Mouse (Mus musculus) thymus, postnatal 0 days (tissue): ENCODE data around the gene Ppp3ca. TPM values are rescaled to one million over a fixed set of nuclear protein-coding genes. Genes with fewer than 3 reads are reported as not detected.

ENCODE experiments used
- DNase-seq: peaks from one replicate; pipeline ENCODE4 v3.0.0-alpha.2; 2015; ENCODE audit warnings: low spot score
- polyA plus RNA-seq: library from polyadenylated mRNA; unstranded; fragments of >200 nt; fragmentation: Nextera tagmentation; extraction: Ambion mirVana; gene quantifications from 2 replicates; pipeline ENCODE4 v1.2.1, GENCODE M21; 2015

Gene Ppp3ca
- polyA plus RNA-seq, 1 experiment from 2014 or later: 25.4 TPM

DNA sequence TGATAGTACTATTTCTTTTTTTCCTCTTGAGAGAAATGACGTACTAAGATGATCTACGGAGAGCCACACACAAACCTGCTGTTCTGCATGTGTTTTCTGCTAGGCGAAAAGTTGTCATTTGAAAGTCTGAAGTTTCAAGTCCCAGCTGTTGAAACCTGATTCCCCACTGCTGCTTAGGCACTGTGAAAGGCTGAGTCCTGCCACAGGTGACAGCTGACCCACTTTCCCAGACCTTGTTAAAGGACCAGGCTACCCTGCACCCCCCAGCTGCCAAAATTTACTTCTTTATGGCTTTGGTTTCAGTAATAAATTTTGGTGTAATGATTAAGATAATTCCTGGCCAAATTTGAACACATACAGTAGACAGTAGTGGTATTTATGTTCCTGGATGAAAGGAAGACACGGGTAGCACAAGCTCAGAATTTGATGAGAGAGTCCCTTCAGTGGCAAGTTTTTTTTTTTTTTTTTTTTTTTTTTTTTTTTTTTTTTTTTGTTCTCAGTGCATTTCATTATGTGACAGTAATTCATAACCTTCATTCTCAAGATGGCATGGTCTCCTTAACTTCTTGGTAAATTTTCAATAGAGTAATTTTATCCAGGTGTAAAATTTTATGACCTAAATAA lies 52.0 kb downstream of the Ppp3ca start:
- no peak for DNase-seq

DNA sequence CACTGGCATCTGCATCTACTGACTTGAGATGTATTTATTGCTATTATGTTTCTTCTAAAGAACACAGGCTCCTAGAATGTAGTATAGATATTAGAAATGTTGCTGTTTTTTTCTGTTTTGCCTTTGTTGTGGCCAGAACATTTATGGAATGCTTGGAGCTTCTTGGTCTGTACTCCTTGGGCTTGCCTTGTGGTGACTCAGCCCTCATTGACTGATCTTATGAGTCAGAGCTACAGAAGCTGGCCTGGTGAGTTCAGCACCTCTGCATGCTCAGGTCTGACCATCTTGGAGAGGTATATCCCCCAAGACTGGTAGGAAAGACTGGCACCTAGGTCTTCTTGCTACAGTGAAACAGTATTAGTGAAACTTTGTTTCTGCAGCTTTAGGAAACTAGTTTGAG lies 52.6 kb downstream of the Ppp3ca start:
- no peak for DNase-seq

DNA sequence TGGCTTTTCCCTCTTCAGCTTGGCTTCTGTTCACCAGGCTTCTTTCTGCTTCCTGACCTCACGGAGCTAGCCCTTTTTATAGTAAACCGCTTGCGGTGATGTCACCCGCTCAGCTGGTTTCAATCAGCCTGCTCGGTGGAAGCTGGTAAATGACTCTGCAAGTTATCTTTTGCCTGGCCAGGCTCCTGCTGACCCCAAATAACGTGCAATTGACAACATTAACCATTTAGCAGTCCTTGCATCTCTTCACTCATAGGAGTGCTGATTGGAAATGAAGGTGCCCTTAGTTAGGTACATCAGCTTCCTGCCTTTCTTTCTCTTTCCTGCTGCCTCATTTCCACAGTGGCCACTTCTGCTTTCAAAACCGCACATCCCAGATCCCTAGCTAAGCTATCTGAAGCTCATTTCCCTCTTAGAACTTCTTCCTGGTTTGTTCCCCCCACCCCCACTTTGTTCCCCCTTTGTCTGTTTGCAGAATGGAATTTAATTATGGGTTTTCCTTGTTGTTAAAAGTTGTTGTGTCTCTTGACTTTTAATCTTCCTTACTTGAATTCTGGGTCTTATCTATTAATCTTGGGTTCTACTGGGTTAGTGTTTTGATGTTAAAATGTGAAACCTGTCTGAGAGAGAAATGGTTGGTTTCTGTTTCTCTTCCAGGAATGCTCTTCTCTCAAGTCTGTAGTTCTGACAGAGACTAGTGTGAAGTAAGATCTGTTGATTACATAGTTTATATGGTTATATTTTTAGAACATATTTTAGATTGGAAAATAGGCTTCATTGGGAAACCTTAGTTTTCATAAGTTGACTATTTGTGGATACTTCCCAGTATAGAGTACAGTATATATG lies 55.6 kb downstream of the Ppp3ca start:
- DNase-seq: no peak

DNA sequence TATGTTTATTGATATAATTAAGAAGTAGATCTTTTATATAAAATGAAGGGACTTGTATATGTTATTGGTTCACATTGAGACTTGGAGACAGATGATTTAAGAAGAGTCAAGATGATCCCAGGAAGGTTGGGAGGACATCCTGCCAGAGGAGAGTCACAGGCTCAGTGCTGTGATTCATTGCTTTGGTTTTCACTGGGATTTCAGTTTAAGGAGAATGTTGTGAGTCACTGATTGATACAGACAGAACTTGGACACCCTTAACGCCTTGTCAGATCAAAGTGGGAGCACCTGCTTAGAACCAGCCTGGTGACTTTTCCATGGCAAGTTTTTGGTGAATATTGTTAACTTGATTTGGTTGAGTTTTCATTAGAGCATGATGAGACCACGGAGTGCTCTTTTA lies 58.0 kb downstream of the Ppp3ca start:
- DNase-seq: no peak

DNA sequence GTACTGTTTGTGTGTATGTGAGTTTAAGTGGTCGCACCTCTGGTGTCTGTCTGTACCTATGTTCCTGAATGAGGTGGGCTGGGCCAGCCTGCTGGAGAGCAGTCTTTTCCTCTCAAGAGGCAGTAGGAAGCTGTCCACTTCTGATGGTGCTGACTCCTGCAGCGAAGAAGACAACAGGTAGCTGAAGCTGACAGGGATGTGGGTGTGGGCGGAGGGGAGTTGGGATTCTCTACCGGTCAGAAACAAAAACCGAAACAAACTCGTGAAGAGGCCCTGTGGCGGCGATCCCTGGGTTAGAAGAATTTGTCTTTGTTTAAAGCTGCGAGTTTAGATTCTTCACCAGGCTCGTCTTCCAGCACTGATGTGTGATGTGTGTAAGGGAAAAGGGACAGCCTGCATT lies 60.1 kb downstream of the Ppp3ca start:
- no peak for DNase-seq

DNA sequence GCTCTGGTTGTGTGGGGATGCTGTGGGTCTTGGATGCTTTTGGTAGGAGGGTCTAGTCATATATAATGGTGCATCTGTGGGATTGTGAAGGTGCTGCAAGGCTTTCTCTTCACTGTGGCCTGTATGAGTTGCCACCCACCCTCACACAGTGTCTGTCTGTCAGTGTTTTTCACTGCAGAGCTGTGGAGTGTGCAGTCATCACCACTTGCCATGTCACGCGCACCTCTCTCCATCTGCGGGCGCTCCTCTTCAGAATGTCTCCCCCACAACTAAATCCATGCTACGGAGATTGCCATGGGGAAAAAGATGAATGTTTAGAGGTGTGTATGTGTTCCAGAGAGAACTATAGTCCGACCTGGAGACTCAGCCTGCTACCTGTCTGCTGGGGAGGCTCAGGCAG lies 61.7 kb downstream of the Ppp3ca start:
- DNase-seq: no peak

DNA sequence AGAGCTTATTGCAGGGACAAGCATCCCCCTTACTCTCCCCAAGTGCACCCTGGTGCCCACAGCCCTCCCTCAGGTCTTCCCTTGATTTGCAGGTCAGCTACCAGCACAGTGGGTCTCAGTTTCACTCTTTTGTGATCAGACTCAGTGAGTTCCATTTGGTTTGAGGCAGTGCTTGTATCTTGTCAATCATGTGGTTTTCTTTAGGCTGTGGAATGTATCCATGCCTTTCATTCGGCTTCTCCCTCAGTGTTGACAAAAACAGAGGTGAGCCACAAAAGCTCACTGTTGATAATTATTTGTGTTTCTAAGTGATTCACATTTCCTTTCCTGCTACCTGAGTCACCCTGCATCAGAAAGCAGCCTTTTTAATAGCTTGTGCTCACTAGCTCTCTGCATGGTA lies 66.1 kb downstream of the Ppp3ca start:
- DNase-seq: no peak

DNA sequence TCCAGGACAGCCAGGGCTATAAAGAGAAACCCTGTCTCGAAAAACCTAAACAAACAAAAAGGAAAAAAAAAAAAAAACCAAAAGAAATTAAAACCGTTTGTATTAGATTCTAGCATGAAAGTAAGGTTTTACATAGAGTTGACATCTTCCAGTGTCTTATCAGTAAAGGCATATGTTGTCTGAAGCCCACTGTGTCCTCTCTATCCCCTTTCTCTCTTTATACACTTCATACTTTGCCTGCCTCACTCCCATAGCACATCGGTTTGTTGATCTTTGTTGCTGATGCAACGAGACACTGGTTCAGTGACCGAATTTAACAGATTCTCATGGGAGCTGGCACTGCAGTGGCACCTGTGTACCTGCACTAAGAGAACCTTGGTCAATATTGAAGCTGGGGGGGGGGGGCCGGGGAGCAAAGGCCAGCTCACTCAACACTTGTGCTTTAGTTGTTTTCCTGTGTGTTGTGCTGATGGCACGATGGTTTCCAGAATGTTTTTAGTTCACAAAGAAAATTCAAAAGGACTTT lies 66.9 kb downstream of the Ppp3ca start:
- no peak for DNase-seq

DNA sequence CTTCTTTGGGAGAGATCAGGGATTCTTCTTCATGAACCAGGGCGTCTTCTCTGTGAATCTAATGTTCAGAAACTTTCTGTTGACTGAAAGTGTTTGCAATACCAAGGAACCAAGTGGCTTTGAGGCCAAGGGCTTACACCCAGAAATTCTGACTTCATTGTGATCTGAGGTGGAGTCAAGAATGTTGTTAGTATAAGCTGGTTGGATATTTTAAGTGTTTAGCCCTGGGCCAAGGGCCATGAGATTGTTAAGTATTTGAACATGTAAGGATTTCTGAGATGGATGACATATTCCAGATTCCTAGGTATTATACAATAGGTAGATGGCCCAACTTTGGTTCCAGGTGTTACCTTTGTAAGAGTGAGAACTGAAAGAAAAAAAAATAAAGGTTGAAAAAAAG lies 68.5 kb downstream of the Ppp3ca start:
- DNase-seq: no peak

DNA sequence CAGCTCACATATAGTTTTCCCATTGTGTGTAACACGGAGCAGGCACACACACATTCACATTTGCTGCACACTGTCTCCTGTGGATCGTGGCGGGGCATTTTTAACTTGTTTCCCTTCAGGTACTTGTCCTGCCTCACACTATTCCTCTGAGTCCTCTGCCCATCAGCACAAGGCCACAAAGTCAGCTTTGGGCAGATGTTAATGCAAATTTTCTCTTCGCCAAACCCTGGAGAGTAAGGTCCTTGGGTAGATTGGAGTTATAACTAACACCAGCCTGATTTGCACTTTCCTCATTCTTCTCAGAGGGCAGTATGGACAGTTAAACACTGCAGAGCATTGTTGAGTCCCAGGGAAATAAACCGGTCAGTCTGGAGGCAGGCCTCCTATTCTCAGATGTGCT lies 69.0 kb downstream of the Ppp3ca start:
- no peak for DNase-seq

DNA sequence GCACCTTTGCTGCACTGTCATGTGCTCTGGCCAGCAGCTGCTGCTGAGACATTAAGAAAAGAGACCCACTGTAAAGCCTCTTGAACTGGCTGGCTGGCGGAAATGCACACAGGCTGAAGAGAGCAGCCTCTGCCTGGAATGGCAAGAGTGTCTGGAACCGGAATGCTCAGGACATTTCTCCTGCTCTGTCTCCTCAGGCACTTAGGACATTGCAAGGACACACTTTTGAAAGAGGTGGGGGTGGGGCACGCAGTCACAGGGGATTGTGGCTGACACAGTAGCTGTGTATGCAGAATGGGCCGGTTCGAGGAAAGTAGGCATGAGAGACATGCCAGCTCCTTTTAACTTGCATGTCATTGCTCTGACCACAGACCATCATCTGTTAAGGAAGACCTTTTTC lies 71.7 kb downstream of the Ppp3ca start:
- DNase-seq: no peak

DNA sequence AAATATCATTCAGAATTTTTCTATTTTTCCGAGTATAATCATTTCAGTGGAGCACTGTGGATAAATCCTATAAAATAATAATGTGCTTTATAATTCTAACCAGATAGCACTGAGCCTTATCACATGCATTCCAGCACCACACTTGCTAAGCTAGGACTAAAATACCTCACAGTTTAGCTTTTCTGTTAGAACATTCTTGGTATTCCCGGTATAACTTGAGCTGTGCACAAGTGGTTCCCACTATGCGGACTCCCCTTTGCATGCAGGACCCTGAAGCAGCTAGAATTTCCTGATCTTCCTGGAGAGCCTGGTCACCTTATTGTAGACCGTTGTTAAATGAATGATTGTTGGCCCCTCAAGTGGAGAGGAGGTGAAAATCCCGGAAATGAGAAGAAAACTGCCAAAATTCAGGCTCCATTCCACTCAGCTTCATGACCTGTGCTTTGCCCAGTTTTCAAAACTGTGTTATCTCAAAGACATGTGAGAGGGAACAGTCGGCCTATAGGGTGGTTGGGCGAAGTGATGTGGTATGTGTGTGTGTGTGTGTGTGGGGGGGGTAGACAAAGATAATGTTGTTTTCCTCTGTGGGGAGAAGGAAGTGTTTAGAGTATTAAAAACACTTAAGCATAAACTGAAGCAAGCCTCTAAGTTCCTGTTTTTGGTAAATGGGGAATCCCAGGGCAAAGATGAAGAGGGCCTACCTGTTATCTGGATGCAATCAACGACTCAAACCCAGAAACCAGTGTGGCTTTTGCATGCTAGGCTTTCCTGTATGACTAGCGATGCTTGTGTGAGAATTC lies 72.5 kb downstream of the Ppp3ca start:
- DNase-seq: no peak

DNA sequence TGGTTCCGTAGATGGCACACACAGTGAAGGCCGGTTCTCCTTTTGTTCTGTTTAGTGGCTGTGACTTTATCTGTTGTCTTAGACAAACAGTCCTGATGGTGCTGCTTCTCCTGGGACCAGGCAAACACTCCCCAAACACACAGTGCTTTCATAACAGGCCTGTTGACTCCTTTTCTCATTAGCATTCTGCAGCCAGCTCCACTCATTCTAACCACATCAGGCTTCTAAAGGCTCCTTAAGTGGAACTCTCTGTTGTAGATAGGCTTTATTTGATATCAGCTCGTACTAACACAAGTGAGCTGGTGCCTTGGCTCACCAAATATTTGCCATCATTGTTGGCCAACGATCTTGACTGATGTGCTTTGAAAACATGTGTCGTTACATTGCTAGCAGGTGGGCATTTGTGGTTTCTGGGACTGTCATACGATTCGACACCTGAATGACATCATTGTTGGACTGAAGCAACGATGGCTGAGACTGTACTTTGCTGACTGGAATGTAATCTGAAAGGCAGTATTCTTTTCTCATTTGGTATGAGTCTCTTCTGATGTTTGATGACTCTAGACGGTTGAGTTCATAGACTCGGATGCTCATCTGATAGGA lies 74.5 kb downstream of the Ppp3ca start:
- DNase-seq: no peak

DNA sequence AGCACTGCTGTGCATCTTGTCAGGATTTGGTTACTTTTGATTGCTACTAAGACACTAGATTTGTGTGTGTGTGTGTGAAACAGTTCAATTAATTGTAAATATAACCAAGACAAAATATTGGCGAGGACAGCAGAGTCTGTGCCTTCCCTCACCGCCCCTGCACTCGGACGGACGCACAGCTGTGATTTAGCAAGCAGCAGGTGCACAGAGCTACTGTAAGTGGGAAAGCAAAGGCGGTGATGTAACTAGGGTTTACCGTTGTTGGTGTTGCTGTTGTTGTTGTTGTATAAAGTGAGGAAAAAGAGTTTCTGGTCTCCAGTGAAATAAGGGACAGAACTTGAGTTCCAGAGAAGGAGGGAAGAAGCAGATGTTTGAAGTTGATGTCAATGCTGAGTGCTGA lies 75.5 kb downstream of the Ppp3ca start:
- no peak for DNase-seq

DNA sequence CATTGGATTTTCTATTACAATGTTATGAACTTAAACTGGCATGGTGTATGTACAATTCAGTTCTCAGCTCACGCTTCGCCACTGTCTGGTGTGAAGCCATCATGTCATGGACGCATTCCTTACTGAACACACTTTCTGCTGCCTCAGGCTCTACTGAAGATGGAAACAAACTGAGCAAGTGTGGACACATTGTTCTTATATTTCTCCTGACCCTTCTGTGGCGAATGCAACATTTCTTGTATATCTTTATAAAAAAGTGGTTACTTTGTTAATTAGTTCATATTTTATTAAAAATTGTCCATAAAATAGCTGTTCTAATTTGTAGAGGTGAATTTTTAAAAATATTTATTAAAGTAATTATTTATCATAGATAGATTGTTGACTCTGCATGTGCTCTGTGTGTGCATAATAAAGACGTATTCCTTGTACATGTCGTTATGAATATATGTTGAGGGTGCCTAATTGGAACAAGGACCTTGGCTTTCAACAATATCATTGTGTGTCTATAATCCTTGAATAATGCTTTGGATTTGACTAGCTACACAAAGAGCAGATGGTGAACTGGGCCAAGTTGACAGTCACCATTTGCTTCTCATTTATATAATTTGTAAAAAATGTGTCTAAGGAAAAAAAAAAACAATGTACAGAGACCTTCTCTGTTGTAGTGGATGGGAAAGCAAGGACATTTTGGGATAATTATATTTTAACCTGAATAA lies 79.0 kb downstream of the Ppp3ca start:
- no peak for DNase-seq

DNA sequence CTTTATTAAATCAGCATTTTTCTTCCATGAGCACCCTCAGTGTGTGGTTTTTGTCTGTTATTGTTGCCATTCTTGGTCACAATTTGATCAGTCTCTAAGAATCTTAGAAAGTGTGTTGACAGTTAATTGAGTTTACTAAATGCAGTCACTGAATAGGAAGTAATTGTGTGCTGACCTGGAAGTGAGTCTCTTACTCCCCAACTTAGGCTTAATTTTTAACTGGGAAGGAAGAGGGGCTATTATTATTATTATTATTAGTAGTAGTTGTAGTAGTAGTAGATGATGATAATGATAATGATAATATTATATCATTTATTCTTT lies 79.5 kb downstream of the Ppp3ca start:
- DNase-seq: no peak

DNA sequence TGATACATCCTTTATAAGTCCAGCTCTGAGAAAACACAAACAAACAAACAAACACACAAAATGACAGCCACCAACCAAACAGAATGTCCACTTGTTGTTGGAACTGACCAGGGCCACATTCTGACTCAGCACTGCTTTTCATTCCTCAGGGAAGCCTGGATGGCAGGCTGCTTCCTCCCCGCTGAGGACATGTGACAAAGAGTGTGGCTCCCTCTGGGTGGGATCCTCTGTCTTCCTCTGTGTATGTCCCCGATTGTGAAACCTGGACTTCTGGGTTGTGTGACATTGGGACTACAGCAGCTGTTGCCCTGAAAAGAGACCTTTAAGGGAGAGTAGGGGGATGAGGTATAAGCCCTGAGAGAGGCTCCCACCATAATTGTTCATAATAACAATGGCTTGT lies 80.0 kb downstream of the Ppp3ca start:
- DNase-seq: no peak

DNA sequence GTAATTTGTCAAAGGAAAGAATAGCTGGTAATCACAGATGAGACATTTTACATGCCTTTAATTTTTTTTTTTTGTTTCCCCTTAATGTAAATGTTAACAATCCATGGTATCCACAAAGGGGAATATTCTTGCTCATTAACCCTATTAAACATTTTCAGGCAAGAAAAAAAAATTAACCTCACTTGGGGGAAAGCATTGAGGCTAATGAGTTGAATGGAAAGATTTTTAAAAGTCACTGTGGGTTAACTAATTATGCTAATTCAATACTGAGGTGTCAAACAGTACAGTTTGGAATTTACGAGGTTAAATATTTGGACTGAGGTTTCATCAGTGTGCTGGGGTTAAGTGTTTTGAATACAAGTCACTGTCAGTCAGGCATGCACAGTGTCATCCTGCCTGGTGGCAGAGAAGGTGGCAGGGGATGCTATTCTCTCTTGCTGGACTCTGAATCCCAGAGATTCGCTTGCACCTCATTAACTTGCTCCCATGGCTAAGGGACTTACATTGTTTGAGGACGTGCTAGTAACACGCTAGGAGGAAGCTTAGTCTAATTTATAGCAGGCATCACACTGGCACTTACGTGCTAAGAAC lies 82.3 kb downstream of the Ppp3ca start:
- no peak for DNase-seq

DNA sequence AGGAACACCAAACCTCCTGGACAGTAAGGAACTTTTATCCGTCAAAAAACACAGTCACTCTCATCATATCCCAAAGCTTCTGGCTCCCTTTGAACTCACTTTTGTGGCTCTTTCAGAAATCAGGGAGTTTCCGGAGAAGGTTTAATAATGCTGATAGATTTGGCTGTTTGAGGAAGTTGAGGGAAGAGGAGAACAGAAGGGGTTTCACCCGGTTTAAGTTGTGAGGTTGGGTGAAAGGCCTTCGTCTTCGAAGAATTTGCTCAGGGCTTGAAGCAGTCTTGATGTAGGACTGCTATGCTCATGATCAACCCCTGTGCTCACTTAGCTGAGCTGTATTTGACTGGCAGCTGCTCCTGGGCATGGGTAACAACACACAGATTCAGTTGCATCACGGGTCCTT lies 86.2 kb downstream of the Ppp3ca start:
- no peak for DNase-seq

DNA sequence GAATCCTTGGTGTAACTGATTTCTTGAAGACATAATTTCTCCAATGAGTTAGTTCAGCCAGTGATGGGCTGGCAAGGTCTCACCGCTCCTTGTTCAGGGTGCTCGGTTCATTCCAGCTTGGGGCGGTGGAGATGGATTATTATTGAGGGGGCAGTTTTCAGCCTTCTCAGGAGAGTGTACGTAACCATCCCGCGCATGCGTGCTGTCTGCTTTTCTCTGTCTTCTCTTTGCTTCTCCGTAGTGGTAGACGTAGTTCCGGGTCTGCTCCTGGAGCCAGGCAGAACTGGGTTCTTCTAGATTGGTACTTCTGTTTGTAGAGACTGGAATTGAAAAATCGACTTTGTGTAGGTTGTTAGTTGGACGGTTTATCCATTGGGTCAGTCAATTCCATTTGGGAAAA lies 89.5 kb downstream of the Ppp3ca start:
- DNase-seq: no peak
